Mouse (Mus musculus) heart, embryonic 12.5 days (tissue): ENCODE results near the gene Tex47. TPM values are rescaled to one million over a fixed set of nuclear protein-coding genes. Genes with fewer than 3 reads are reported as not detected.

ENCODE experiments used
- ATAC-seq: fragments of 200-750 bp; cut with Nextera tagmentation; 2 replicates; pipeline ENCODE4 v1.8.0; 2017; ENCODE audit warnings: moderate TSS enrichment, moderate library complexity; ENCODE audit not compliant: insufficient number of reproducible peaks, low FRiP score
- H3K27ac ChIP-seq: fragments of 300-500 bp; sonication (generic); 2 replicates; pipeline ENCODE4 v1.5.1; 2016; ENCODE audit warnings: mild to moderate bottlenecking, moderate library complexity; ENCODE audit not compliant: poor library complexity, severe bottlenecking
- H3K27me3 ChIP-seq: fragments of 300-500 bp; sonication (generic); replicated peaks from 2 replicates; pipeline ENCODE4 v1.6.1; 2016; ENCODE audit warnings: mild to moderate bottlenecking, moderate library complexity
- H3K36me3 ChIP-seq: fragments of 300-500 bp; sonication (generic); 2 replicates; pipeline ENCODE4 v1.6.1; 2016; ENCODE audit warnings: mild to moderate bottlenecking, moderate library complexity
- H3K4me1 ChIP-seq: fragments of 300-500 bp; sonication (generic); replicated peaks from 2 replicates; pipeline ENCODE4 v1.6.1; 2016; ENCODE audit warnings: mild to moderate bottlenecking
- H3K4me2 ChIP-seq: fragments of 300-500 bp; sonication (generic); 2 replicates; pipeline ENCODE4 v1.6.1; 2016; ENCODE audit warnings: mild to moderate bottlenecking, moderate library complexity
- H3K4me3 ChIP-seq: fragments of 300-500 bp; sonication (generic); 2 replicates; pipeline ENCODE4 v1.5.1; 2016; ENCODE audit warnings: mild to moderate bottlenecking
- H3K9ac ChIP-seq: fragments of 300-500 bp; sonication (generic); 2 replicates; pipeline ENCODE4 v1.6.1; 2016; ENCODE audit warnings: mild to moderate bottlenecking, moderate library complexity
- H3K9me3 ChIP-seq: fragments of 300-500 bp; sonication (generic); replicated peaks from 2 replicates; pipeline ENCODE4 v1.6.1; 2016; ENCODE audit warnings: mild to moderate bottlenecking, moderate library complexity
- WGBS: fragments of 180-500 bp; shearing (Covaris S2); methylation state at CpG from one replicate; pipeline ENCODE4 v1.1.7; 2016; 5-methylcytosine and 5-hydroxymethylcytosine counted together
- polyA plus RNA-seq: library from polyadenylated mRNA; unstranded; fragments of >200 nt; fragmentation: Nextera tagmentation; extraction: Ambion mirVana; gene quantifications from 2 replicates; pipeline ENCODE4 v1.2.1, GENCODE M21; 2016

Gene Tex47
- polyA plus RNA-seq: not detected in 2 replicates

GRCm38 (mm10) chr5:7303819-7304218 lies at the start of gene Tex47:
Gene Tex47 (plus strand): TSS chr5:7304119.
- 72% methylated on average over 1 of the region's 1 CpGs for WGBS
- no peak within 1 kb of the TSS for H3K9ac ChIP-seq
- no peaks in the 10 kb centered on the region for H3K9me3 ChIP-seq
- no peak within 1 kb of the TSS for H3K4me2 ChIP-seq
- no peak within 1 kb of the TSS for H3K27ac ChIP-seq
- H3K27me3 ChIP-seq: no peaks in the 10 kb centered on the region
- ATAC-seq: no peak
- H3K4me3 ChIP-seq: no peak within 1 kb of the TSS
- H3K36me3 ChIP-seq: no peaks in the 10 kb centered on the region
- H3K4me1 ChIP-seq: no peaks in the 10 kb centered on the region

- ATAC-seq: no peak
- no peaks in the 10 kb centered on the region for H3K27me3 ChIP-seq
- WGBS: 79% methylated on average over 7 of the region's 7 CpGs
- H3K4me3 ChIP-seq: no peak overlapping the region
- H3K4me2 ChIP-seq: no peak overlapping the region
- no peak overlapping the region for H3K9ac ChIP-seq
- no peak overlapping the region for H3K27ac ChIP-seq
- H3K9me3 ChIP-seq: no peaks in the 10 kb centered on the region
- H3K4me1 ChIP-seq: no peaks in the 10 kb centered on the region
- H3K36me3 ChIP-seq: no peaks in the 10 kb centered on the region
These were observed 27.1 kb upstream of the Tex47 start for GRCm38 (mm10) chr5:7276659-7277455.

- no peak overlapping the region for H3K4me3 ChIP-seq
- no peak overlapping the region for H3K4me2 ChIP-seq
- H3K36me3 ChIP-seq: no peaks in the 10 kb centered on the region
- H3K9me3 ChIP-seq: no peaks in the 10 kb centered on the region
- 82% methylated on average over 1 of the region's 1 CpGs for WGBS
- H3K27ac ChIP-seq: no peak overlapping the region
- H3K27me3 ChIP-seq: no peaks in the 10 kb centered on the region
- no peak overlapping the region for H3K9ac ChIP-seq
- ATAC-seq: no peak
- no peaks in the 10 kb centered on the region for H3K4me1 ChIP-seq
These were observed 19.6 kb upstream of the Tex47 start for GRCm38 (mm10) chr5:7284336-7284735.

GRCm38 (mm10) chr5:7302969-7303368 lies 950 bp upstream of the Tex47 start:
- Histone ChIP-seq H3K9me3 (no peaks in the 10 kb centered on the region), H3K4me2 (no peak overlapping the region), H3K4me3 (no peak overlapping the region), H3K36me3 (no peaks in the 10 kb centered on the region), H3K27ac (no peak overlapping the region), H3K4me1 (no peaks in the 10 kb centered on the region), H3K27me3 (no peaks in the 10 kb centered on the region), H3K9ac (no peak overlapping the region)
- 59% methylated on average over 1 of the region's 1 CpGs for WGBS
- no peak for ATAC-seq

- Histone ChIP-seq H3K27ac (no peak overlapping the region), H3K27me3 (no peaks in the 10 kb centered on the region), H3K4me3 (no peak overlapping the region), H3K4me2 (no peak overlapping the region), H3K9me3 (no peaks in the 10 kb centered on the region), H3K36me3 (no peaks in the 10 kb centered on the region), H3K4me1 (no peaks in the 10 kb centered on the region), H3K9ac (no peak overlapping the region)
- no peak for ATAC-seq
- WGBS: 80% methylated on average over 4 of the region's 4 CpGs
These were observed 21.7 kb downstream of the Tex47 start for GRCm38 (mm10) chr5:7325594-7325993.

GRCm38 (mm10) chr5:7344145-7345010 lies 40.5 kb downstream of the Tex47 start, which contains the start of gene Zfp804b:
Gene Zfp804b (minus strand): TSS chr5:7344756.
- Histone ChIP-seq H3K27ac (no peak within 1 kb of the TSS), H3K9ac (peak within 1 kb of the TSS; percentile 71), H3K4me1 (peaks cover 5% of the 10 kb centered on the region; the same call in 1 of the 2 replicates), H3K27me3 (no peaks in the 10 kb centered on the region), H3K4me3 (peak within 1 kb of the TSS; percentile 80), H3K9me3 (no peaks in the 10 kb centered on the region), H3K4me2 (peak within 1 kb of the TSS; percentile 97), H3K36me3 (no peaks in the 10 kb centered on the region)
- WGBS: under 1% methylated on average over 50 of the region's 50 CpGs
- peak; percentile 77 for ATAC-seq

GRCm38 (mm10) chr5:7345011-7345389 lies 41.1 kb downstream of the Tex47 start:
- 2% methylated on average over 11 of the region's 11 CpGs for WGBS
- peak; percentile 39; the same call in 1 of the 2 replicates for ATAC-seq
- Histone ChIP-seq H3K9ac (peak overlapping the region; percentile 71; the same call in 1 of the 2 replicates), H3K36me3 (no peaks in the 10 kb centered on the region), H3K4me2 (peak overlapping the region; percentile 97), H3K4me3 (peak overlapping the region; percentile 80), H3K9me3 (no peaks in the 10 kb centered on the region), H3K27me3 (no peaks in the 10 kb centered on the region), H3K27ac (no peak overlapping the region), H3K4me1 (peaks cover 5% of the 10 kb centered on the region; the same call in 1 of the 2 replicates)

Other genes starting within 250 kb of the Tex47 start
- gene Zfp804b, start 40.6 kb downstream of the Tex47 start, polyA plus RNA-seq: 0.13 and 0.18 TPM in 2 replicates